Mouse (Mus musculus): ENCODE results near the gene Cpeb4.

DNA sequence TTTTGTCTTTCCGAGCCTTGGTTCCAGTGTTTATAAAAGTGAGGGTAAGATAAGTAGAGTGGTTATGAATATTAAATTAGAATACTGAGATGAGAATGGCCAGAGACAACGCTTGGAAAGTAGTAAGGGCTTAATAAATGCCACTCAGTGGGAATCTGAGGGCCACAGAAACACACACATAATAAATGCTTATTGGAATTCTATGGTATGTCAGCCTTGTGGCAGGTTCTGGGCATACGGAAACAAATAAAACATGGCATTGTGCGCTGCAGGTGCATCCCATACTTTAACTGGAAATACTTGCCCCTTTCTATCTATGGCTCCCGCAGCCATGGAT, 24.6 kb upstream of the Cpeb4 start:
- no peak for TF ChIP-seq GATA1 (IDR thresholded peaks at IDR 0.05; ENCODE audit: borderline replicate concordance, low read length)
- no peak for TF ChIP-seq FLI1 (IDR thresholded peaks at IDR 0.05; ENCODE audit: low read length)
